19 mouse cellular contexts compared by ENCODE assay signal in genomic region chr4:83514183-83514582, GRCm38 (mm10). TPM values are rescaled to one million over a fixed set of nuclear protein-coding genes. Genes with fewer than 3 reads are reported as not detected.
DNase-seq lines count a peak whose midpoint lies in the region; ATAC-seq and TF ChIP-seq lines count a peak whose summit lies in the region.
"Had no signal": no experiment of that assay in that cellular context is flagged by ENCODE, and none has a peak within 500 bp of the region (broad histone marks: within the 10 kb centered on the region; RNA-seq: fewer than 3 reads in every experiment).

No protein-coding gene starts in this region.

- H3K9me3 ChIP-seq in embryonic facial prominence, embryonic 13.5 days = no peaks in the 10 kb centered on the region
- no peaks in the 10 kb centered on the region for H3K9me3 ChIP-seq in embryonic facial prominence, embryonic 10.5 days
- H3K9me3 ChIP-seq in CH12.LX (replicated peaks; ENCODE audit: low read length) = no peaks in the 10 kb centered on the region
- H3K9me3 ChIP-seq in embryonic facial prominence, embryonic 15.5 days (replicated peaks) = no peaks in the 10 kb centered on the region
- H3K9me3 ChIP-seq: forebrain, embryonic 13.5 days; forebrain, embryonic 15.5 days had no signal

- WGBS in embryonic facial prominence, embryonic 13.5 days = 55% methylated on average over 1 of the region's 1 CpGs
- WGBS in embryonic facial prominence, embryonic 10.5 days = 75% methylated on average over 1 of the region's 1 CpGs
- 80% methylated on average over 1 of the region's 1 CpGs for WGBS in embryonic facial prominence, embryonic 15.5 days

- H3K27me3 ChIP-seq in embryonic facial prominence, embryonic 13.5 days = no peaks in the 10 kb centered on the region
- no peaks in the 10 kb centered on the region for H3K27me3 ChIP-seq in embryonic facial prominence, embryonic 10.5 days (replicated peaks; ENCODE audit: low read depth, poor library complexity, severe bottlenecking)
- H3K27me3 ChIP-seq in CH12.LX (replicated peaks) = no peaks in the 10 kb centered on the region
- H3K27me3 ChIP-seq in embryonic facial prominence, embryonic 15.5 days = no peaks in the 10 kb centered on the region
- H3K27me3 ChIP-seq: forebrain, embryonic 13.5 days; forebrain, embryonic 15.5 days had no signal

- H3K36me3 ChIP-seq in embryonic facial prominence, embryonic 13.5 days = no peaks in the 10 kb centered on the region
- H3K36me3 ChIP-seq in embryonic facial prominence, embryonic 10.5 days (replicated peaks) = no peaks in the 10 kb centered on the region
- H3K36me3 ChIP-seq in CH12.LX (replicated peaks in 1 of 2; ENCODE audit: control insufficient read depth in 1 of 2, insufficient read depth in 1 of 2, low read length in 1 of 2) = no peaks in the 10 kb centered on the region
- H3K36me3 ChIP-seq in embryonic facial prominence, embryonic 15.5 days = no peaks in the 10 kb centered on the region
- H3K36me3 ChIP-seq: forebrain, embryonic 15.5 days had no signal

- H3K4me1 ChIP-seq in embryonic facial prominence, embryonic 13.5 days = no peaks in the 10 kb centered on the region
- H3K4me1 ChIP-seq in embryonic facial prominence, embryonic 10.5 days = peaks cover 6% of the 10 kb centered on the region
- H3K4me1 ChIP-seq in CH12.LX (ENCODE audit: control insufficient read depth in 1 of 2, insufficient read depth in 2 of 2) = peaks cover 10 to 44% of the 10 kb centered on the region in 2 experiments
- H3K4me1 ChIP-seq in embryonic facial prominence, embryonic 15.5 days = no peaks in the 10 kb centered on the region
- H3K4me1 ChIP-seq: forebrain, embryonic 13.5 days; forebrain, embryonic 15.5 days had no signal

- no peak for DNase-seq in embryonic facial prominence, embryonic 10.5 days (ENCODE audit: low spot score)
- peak; percentile 61 for DNase-seq in heart, adult 11 months
- no peak for DNase-seq in heart, postnatal 14 days
- no peak for DNase-seq in CH12.LX (ENCODE audit: extremely low read depth)
- no peak for DNase-seq in adrenal gland, postnatal 36 days
- DNase-seq: adrenal gland, adult 2 months; adrenal gland, postnatal 10 days; adrenal gland, postnatal 25 days; B cell, adult 2 months; cerebellum, adult 11-12 months; cerebellum, adult 2 months; cerebellum, adult 9-10 months; cerebellum, postnatal 10 days; cerebellum, postnatal 25 days; forebrain, postnatal 0 days had no signal

- no peak for TF ChIP-seq CTCF in CH12.LX (conservative IDR thresholded peaks at IDR 0.05 in 1 of 2, IDR thresholded peaks at IDR 0.05 in 1 of 2; ENCODE audit: low read depth in 2 of 2, low read length in 2 of 2)

- H3K4me3 ChIP-seq in embryonic facial prominence, embryonic 13.5 days = no peak overlapping the region
- no peak overlapping the region for H3K4me3 ChIP-seq in embryonic facial prominence, embryonic 10.5 days
- H3K4me3 ChIP-seq in CH12.LX (replicated peaks in 1 of 3; ENCODE audit: low read depth in 2 of 3, low read length in 2 of 3, poor library complexity in 1 of 3) = no peak overlapping the region
- no peak overlapping the region for H3K4me3 ChIP-seq in embryonic facial prominence, embryonic 15.5 days (replicated peaks)
- H3K4me3 ChIP-seq: forebrain, embryonic 13.5 days; forebrain, embryonic 15.5 days had no signal

- ATAC-seq in embryonic facial prominence, embryonic 13.5 days (ENCODE audit: insufficient number of reproducible peaks, insufficient read depth, low FRiP score, low TSS enrichment, low read depth) = 0 out of 2 replicates have a peak, but pooled peaks have one; percentile 56
- peak; percentile 24; the same call in 1 of the 2 replicates for ATAC-seq in embryonic facial prominence, embryonic 15.5 days (ENCODE audit: insufficient number of reproducible peaks, low FRiP score, low TSS enrichment, low read depth)
- ATAC-seq: forebrain, embryonic 13.5 days; forebrain, embryonic 15.5 days; forebrain, postnatal 0 days had no signal

- no peak for TF ChIP-seq RAD21 in CH12.LX (IDR thresholded peaks at IDR 0.05; ENCODE audit: low read depth, low read length)

- H3K79me2 ChIP-seq in CH12.LX (replicated peaks; ENCODE audit: control insufficient read depth, extremely low read depth, insufficient read depth, poor library complexity, severe bottlenecking) = no peaks in the 10 kb centered on the region

- H3K9ac ChIP-seq in embryonic facial prominence, embryonic 13.5 days = no peak overlapping the region
- H3K9ac ChIP-seq in CH12.LX (ENCODE audit: insufficient read depth, low read depth) = no peak overlapping the region
- H3K9ac ChIP-seq in embryonic facial prominence, embryonic 15.5 days = no peak overlapping the region
- H3K9ac ChIP-seq: forebrain, embryonic 13.5 days; forebrain, embryonic 15.5 days; forebrain, postnatal 0 days had no signal

- dilution Hi-C loops in CH12.LX (cut with MboI; ENCODE audit: extremely low pct_ligation_motif_present, extremely low pct_unique_long_range_greater_than_20kb, low sequenced_read_pairs) = no loop called here

- no peak for TF ChIP-seq POLR2A in CH12.LX (IDR thresholded peaks at IDR 0.05; ENCODE audit: low read depth, low read length)

- no peak for TF ChIP-seq EP300 in CH12.LX (IDR thresholded peaks at IDR 0.05; ENCODE audit: low read length)

- H3K27ac ChIP-seq in embryonic facial prominence, embryonic 13.5 days = no peak overlapping the region
- no peak overlapping the region for H3K27ac ChIP-seq in embryonic facial prominence, embryonic 10.5 days (replicated peaks)
- peak overlapping the region; percentile 24; the same call in 1 of the 2 replicates for H3K27ac ChIP-seq in CH12.LX (ENCODE audit: insufficient read depth, low read depth)
- no peak overlapping the region for H3K27ac ChIP-seq in embryonic facial prominence, embryonic 15.5 days (replicated peaks)
- H3K27ac ChIP-seq: forebrain, embryonic 13.5 days; forebrain, embryonic 15.5 days had no signal

- in situ Hi-C loops in CH12.LX (cut with MboI; ENCODE audit: low pct_ligation_motif_present, low pct_unique_long_range_greater_than_20kb, low sequenced_read_pairs) = loop anchor here (25.0 kb wide), 1 partner anchor 202 kb away; the partner anchor contains the start of gene Ttc39b

- H3K4me2 ChIP-seq in embryonic facial prominence, embryonic 13.5 days = no peak overlapping the region
- peak overlapping the region; percentile 72 for H3K4me2 ChIP-seq in CH12.LX (ENCODE audit: insufficient read depth, low read depth, poor library complexity, severe bottlenecking)
- H3K4me2 ChIP-seq in embryonic facial prominence, embryonic 15.5 days (replicated peaks) = no peak overlapping the region
- H3K4me2 ChIP-seq: forebrain, embryonic 13.5 days; forebrain, embryonic 15.5 days had no signal

- intact Hi-C loops in heart, postnatal 14 days (cut with DNase I) = no loop called here

TF ChIP-seq in CH12.LX, 34 proteins besides CTCF, POLR2A, EP300 and RAD21:
- TF ChIP-seq BHLHE40 (IDR thresholded peaks at IDR 0.05; ENCODE audit: low read depth, low read length) (no peak), MYC (IDR thresholded peaks at IDR 0.05; ENCODE audit: low read depth, low read length) (no peak), MAFK (IDR thresholded peaks at IDR 0.05; ENCODE audit: insufficient replicate concordance, low read length) (no peak), CHD2 (IDR thresholded peaks at IDR 0.05; ENCODE audit: low read length) (no peak), JUND (conservative IDR thresholded peaks at IDR 0.05; ENCODE audit: low read depth, low read length) (no peak), MEF2A (IDR thresholded peaks at IDR 0.05; ENCODE audit: borderline replicate concordance, low read depth, low read length) (no peak), USF1 (IDR thresholded peaks at IDR 0.05; ENCODE audit: low read depth, low read length) (no peak), MAZ (IDR thresholded peaks at IDR 0.05; ENCODE audit: low read depth, low read length) (no peak), HCFC1 (IDR thresholded peaks at IDR 0.05; ENCODE audit: low read depth, low read length) (no peak), NRF1 (IDR thresholded peaks at IDR 0.05; ENCODE audit: low read depth, low read length) (no peak), JUN (IDR thresholded peaks at IDR 0.05; ENCODE audit: insufficient read depth, low read depth, low read length) (no peak), SIN3A (IDR thresholded peaks at IDR 0.05; ENCODE audit: low read length) (no peak), GABPA (IDR thresholded peaks at IDR 0.05; ENCODE audit: insufficient replicate concordance, low read depth, low read length) (no peak), PAX5 (IDR thresholded peaks at IDR 0.05; ENCODE audit: low read length) (no peak), POLR2AphosphoS2 (IDR thresholded peaks at IDR 0.05; ENCODE audit: low read depth, low read length) (no peak), E2F4 (IDR thresholded peaks at IDR 0.05; ENCODE audit: insufficient replicate concordance, low read depth, low read length) (no peak), UBTF (IDR thresholded peaks at IDR 0.05; ENCODE audit: low read depth, low read length) (no peak), RCOR1 (conservative IDR thresholded peaks at IDR 0.05; ENCODE audit: low read depth, low read length) (no peak)
TF ChIP-seq in CH12.LX: peak in this region for 0.

RNA-seq across cellular contexts. Expression of gene Ccdc171, which starts 11.2 kb away (rescaled TPM):
- polyA plus RNA-seq in embryonic facial prominence, embryonic 13.5 days (2015; fragmentation: Nextera tagmentation; extraction: Ambion mirVana) = 6.4 and 7.7 TPM in 2 replicates
- polyA plus RNA-seq in embryonic facial prominence, embryonic 10.5 days (2016; fragmentation: Nextera tagmentation; extraction: Ambion mirVana) = 5.5 and 6.1 TPM in 2 replicates
- total RNA-seq in heart, postnatal 14 days (2021) = 1 to 10 TPM; 1.2 to 1.3 TPM
- 1.1 and 1.5 TPM in 2 replicates for total RNA-seq in CH12.LX (2012; rRNA removed)
- total RNA-seq in CH12.LX (2014; rRNA removed) = 0.93 and 1.4 TPM in 2 replicates
- 2.2 and 2.3 TPM in 2 replicates for polyA plus RNA-seq in CH12.LX (2012; ENCODE audit: insufficient read length, low read depth)
- polyA plus RNA-seq in embryonic facial prominence, embryonic 15.5 days (2015; fragmentation: Nextera tagmentation; extraction: Ambion mirVana) = 4.9 and 5.4 TPM in 2 replicates
- total RNA-seq in adrenal gland, postnatal 36 days (2021) = 1 to 10 TPM; 1.7 to 2.4 TPM

RNA-seq across cellular contexts. Expression of gene Psip1, which starts 27.9 kb away (rescaled TPM):
- polyA plus RNA-seq in embryonic facial prominence, embryonic 13.5 days (2015; fragmentation: Nextera tagmentation; extraction: Ambion mirVana) = 184 and 186 TPM in 2 replicates
- 259 and 278 TPM in 2 replicates for polyA plus RNA-seq in embryonic facial prominence, embryonic 10.5 days (2016; fragmentation: Nextera tagmentation; extraction: Ambion mirVana)
- total RNA-seq in heart, postnatal 14 days (2021) = 10 to 100 TPM; 19.0 to 24.4 TPM
- total RNA-seq in CH12.LX (2012; rRNA removed) (61.7 and 67.5 TPM in 2 replicates), CH12.LX (2014; rRNA removed) (107 and 114 TPM in 2 replicates)
- polyA plus RNA-seq in CH12.LX (2012; ENCODE audit: insufficient read length, low read depth) = 143 and 157 TPM in 2 replicates
- 127 and 138 TPM in 2 replicates for polyA plus RNA-seq in embryonic facial prominence, embryonic 15.5 days (2015; fragmentation: Nextera tagmentation; extraction: Ambion mirVana)
- total RNA-seq in adrenal gland, postnatal 36 days (2021) = 10 to 100 TPM; 48.9 to 51.0 TPM
